Mouse (Mus musculus): ENCODE results near the gene Ankrd28.

- TF ChIP-seq EP300 (optimal IDR thresholded peaks at IDR 0.05) (no peak), CTCF (IDR thresholded peaks at IDR 0.05; ENCODE audit: low read depth) (no peak)
Observed at GRCm38 (mm10) chr14:31831370-31831712, 890 bp upstream of the Ankrd28 start.
